Mouse (Mus musculus) cerebellum, adult 2 months (tissue): ENCODE data around the gene Olfr156.

ENCODE experiments used
- CTCF ChIP-seq: fragments of 200-500 bp; IDR thresholded peaks from 2 replicates; pipeline ENCODE4 v1.5.1; 2011; ENCODE audit warnings: low read depth, mild to moderate bottlenecking, control low read depth, low read length, moderate library complexity, borderline replicate concordance; ENCODE audit not compliant: insufficient read depth
- POLR2A ChIP-seq: fragments of 200-500 bp; IDR thresholded peaks from 2 replicates; pipeline ENCODE4 v1.6.1; 2011; ENCODE audit warnings: low read length, control low read depth, borderline replicate concordance; ENCODE audit not compliant: insufficient read depth

DNA sequence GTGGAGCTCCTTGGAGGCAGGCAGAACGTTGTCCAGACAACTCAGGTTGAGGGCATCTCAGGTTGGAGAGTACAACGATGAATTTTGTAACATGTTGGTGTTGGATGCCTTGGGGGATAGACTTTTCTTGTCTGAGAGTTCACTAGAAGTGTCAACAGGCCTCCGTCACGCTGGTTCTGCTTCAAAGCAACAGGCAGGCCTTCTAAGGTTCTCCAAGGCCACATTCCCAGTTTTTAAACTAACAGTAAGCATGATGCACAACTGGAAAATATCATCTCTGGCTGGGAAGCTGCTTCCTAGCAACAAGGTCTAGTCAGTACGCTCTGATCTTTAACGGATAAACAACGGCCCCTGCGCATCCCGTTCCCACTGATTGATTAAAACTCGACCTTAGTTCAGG is 46.1 kb upstream of the Olfr156 start:
- TF ChIP-seq POLR2A (no peak), CTCF (no peak)
